Mouse (Mus musculus): Measurements from ENCODE around the gene Frmd5.

Gene Frmd5

GRCm38 (mm10) chr2:121614483-121615198 is 192.2 kb downstream of the Frmd5 start:
- peak; percentile 35 for DNase-seq

GRCm38 (mm10) chr2:121612112-121612511 is 194.8 kb downstream of the Frmd5 start:
- DNase-seq = no peak

GRCm38 (mm10) chr2:121610008-121610884 is 196.6 kb downstream of the Frmd5 start:
- DNase-seq = no peak

- no peak for DNase-seq
Measured at GRCm38 (mm10) chr2:121609141-121609724, 197.7 kb downstream of the Frmd5 start.

- DNase-seq = no peak
Measured at GRCm38 (mm10) chr2:121602397-121602796, 204.5 kb downstream of the Frmd5 start.

- DNase-seq = no peak
Measured at GRCm38 (mm10) chr2:121601543-121601942, 205.3 kb downstream of the Frmd5 start.

GRCm38 (mm10) chr2:121600736-121601135 is 206.2 kb downstream of the Frmd5 start:
- DNase-seq = no peak

- DNase-seq = no peak
Measured at GRCm38 (mm10) chr2:121598249-121598648, 208.6 kb downstream of the Frmd5 start.

GRCm38 (mm10) chr2:121596621-121597020 is 210.3 kb downstream of the Frmd5 start:
- DNase-seq = peak; percentile 66

GRCm38 (mm10) chr2:121594660-121595291 is 212.1 kb downstream of the Frmd5 start:
- DNase-seq = no peak

GRCm38 (mm10) chr2:121594131-121594530 is 212.8 kb downstream of the Frmd5 start:
- no peak for DNase-seq

- peak; percentile 27 for DNase-seq
Measured at GRCm38 (mm10) chr2:121588309-121588694, 218.6 kb downstream of the Frmd5 start.

GRCm38 (mm10) chr2:121587523-121588308 is 219.2 kb downstream of the Frmd5 start:
- DNase-seq = peak; percentile 59

GRCm38 (mm10) chr2:121584705-121585104 is 222.2 kb downstream of the Frmd5 start:
- DNase-seq = no peak

- peak; percentile 41 for DNase-seq
Measured at GRCm38 (mm10) chr2:121583468-121584116, 223.3 kb downstream of the Frmd5 start.

GRCm38 (mm10) chr2:121582809-121583376 is 224.0 kb downstream of the Frmd5 start:
- no peak for DNase-seq

GRCm38 (mm10) chr2:121575741-121576201 is 231.1 kb downstream of the Frmd5 start:
- DNase-seq = no peak

- no peak for DNase-seq
Measured at GRCm38 (mm10) chr2:121574066-121574630, 232.7 kb downstream of the Frmd5 start.

GRCm38 (mm10) chr2:121571780-121572179 is 235.1 kb downstream of the Frmd5 start:
- peak; percentile 77 for DNase-seq

GRCm38 (mm10) chr2:121570999-121571655 is 235.8 kb downstream of the Frmd5 start:
- no peak for DNase-seq
